Mouse (Mus musculus): ENCODE measurements around the gene Elobl. TPM values are rescaled to one million over a fixed set of nuclear protein-coding genes. Genes with fewer than 3 reads are reported as not detected.
"Not testable (repeated sequence)": the region's sequence is repeated elsewhere in the genome, so short reads cannot be mapped to it uniquely, and the experiment has no call there.

The Elobl gene
- total and polyA plus RNA-seq, 3 experiments: not detected

- no peak for TF ChIP-seq GATA2 (IDR thresholded peaks at IDR 0.05; ENCODE audit: borderline replicate concordance, low read depth, low read length)
- TF ChIP-seq CTCF (IDR thresholded peaks at IDR 0.05; ENCODE audit: low read depth, low read length): no peak
- TF ChIP-seq TAL1 (conservative IDR thresholded peaks at IDR 0.05; ENCODE audit: low read depth, low read length): no peak
- TF ChIP-seq POLR2AphosphoS5 (IDR thresholded peaks at IDR 0.05; ENCODE audit: insufficient replicate concordance, low read depth, low read length): no peak
- no peak for TF ChIP-seq GATA1 (IDR thresholded peaks at IDR 0.05; ENCODE audit: borderline replicate concordance, low read length)
- Histone ChIP-seq H3K4me3 (ENCODE audit: low read depth, low read length) (peak overlapping the region; percentile 100), H3K36me3 (replicated peaks) (peaks cover 44% of the 10 kb centered on the region), H3K27me3 (ENCODE audit: insufficient read depth, low read length) (no peaks in the 10 kb centered on the region), H3K9me3 (replicated peaks) (no peaks in the 10 kb centered on the region), H3K4me1 (ENCODE audit: insufficient read depth, low read depth, low read length) (peaks cover 68% of the 10 kb centered on the region)
- no peak for ATAC-seq (ENCODE audit: extremely low read depth, insufficient number of reproducible peaks, low FRiP score, poor library complexity, severe bottlenecking)
- DNase-seq (ENCODE audit: low spot score): no peak
Measured at GRCm38 (mm10) chr11:88999723-89000526, 33.2 kb upstream of the Elobl start.

GRCm38 (mm10) chr11:88998974-88999722 lies 32.4 kb upstream of the Elobl start, which contains the start of gene Trim25:
Gene Trim25 (plus strand): TSS chr11:88999376.
- H3K4me1 ChIP-seq (ENCODE audit: insufficient read depth, low read depth, low read length): peaks cover 67% of the 10 kb centered on the region
- no peaks in the 10 kb centered on the region for H3K9me3 ChIP-seq (replicated peaks)
- no peaks in the 10 kb centered on the region for H3K27me3 ChIP-seq (ENCODE audit: insufficient read depth, low read length)
- H3K36me3 ChIP-seq (replicated peaks): peaks cover 37% of the 10 kb centered on the region
- TF ChIP-seq GATA2 (IDR thresholded peaks at IDR 0.05; ENCODE audit: borderline replicate concordance, low read depth, low read length): no peak
- TF ChIP-seq CTCF (IDR thresholded peaks at IDR 0.05; ENCODE audit: low read depth, low read length): no peak
- TF ChIP-seq POLR2AphosphoS5 (IDR thresholded peaks at IDR 0.05; ENCODE audit: insufficient replicate concordance, low read depth, low read length): no peak
- TF ChIP-seq GATA1 (IDR thresholded peaks at IDR 0.05; ENCODE audit: borderline replicate concordance, low read length): no peak
- no peak for TF ChIP-seq TAL1 (conservative IDR thresholded peaks at IDR 0.05; ENCODE audit: low read depth, low read length)
- ATAC-seq (ENCODE audit: extremely low read depth, insufficient number of reproducible peaks, low FRiP score, poor library complexity, severe bottlenecking): peak; percentile 94
- peak; percentile 92 for DNase-seq (ENCODE audit: low spot score)
- H3K4me3 ChIP-seq (ENCODE audit: low read depth, low read length): peak within 1 kb of the TSS; percentile 100

GRCm38 (mm10) chr11:88998406-88998805 lies 31.7 kb upstream of the Elobl start:
- no peak for DNase-seq (ENCODE audit: low spot score)
- no peak for TF ChIP-seq GATA1 (IDR thresholded peaks at IDR 0.05; ENCODE audit: borderline replicate concordance, low read length)
- no peak for TF ChIP-seq TAL1 (conservative IDR thresholded peaks at IDR 0.05; ENCODE audit: low read depth, low read length)
- TF ChIP-seq GATA2 (IDR thresholded peaks at IDR 0.05; ENCODE audit: borderline replicate concordance, low read depth, low read length): no peak
- no peak for TF ChIP-seq POLR2AphosphoS5 (IDR thresholded peaks at IDR 0.05; ENCODE audit: insufficient replicate concordance, low read depth, low read length)
- no peak for TF ChIP-seq CTCF (IDR thresholded peaks at IDR 0.05; ENCODE audit: low read depth, low read length)
- peak overlapping the region; percentile 100; the same call in 1 of the 2 replicates for H3K4me3 ChIP-seq (ENCODE audit: low read depth, low read length)
- no peak for ATAC-seq (ENCODE audit: extremely low read depth, insufficient number of reproducible peaks, low FRiP score, poor library complexity, severe bottlenecking)
- peaks cover 29% of the 10 kb centered on the region for H3K36me3 ChIP-seq (replicated peaks)
- H3K9me3 ChIP-seq (replicated peaks): no peaks in the 10 kb centered on the region
- H3K27me3 ChIP-seq (ENCODE audit: insufficient read depth, low read length): no peaks in the 10 kb centered on the region
- peaks cover 68% of the 10 kb centered on the region for H3K4me1 ChIP-seq (ENCODE audit: insufficient read depth, low read depth, low read length)

GRCm38 (mm10) chr11:88997343-88997742 lies 30.6 kb upstream of the Elobl start:
- DNase-seq (ENCODE audit: low spot score); H3K4me3 ChIP-seq (ENCODE audit: low read depth, low read length); H3K27me3 ChIP-seq (ENCODE audit: insufficient read depth, low read length); ATAC-seq (ENCODE audit: extremely low read depth, insufficient number of reproducible peaks, low FRiP score, poor library complexity, severe bottlenecking); H3K9me3 ChIP-seq (replicated peaks): not testable (repeated sequence)
- peaks cover 58% of the 10 kb centered on the region for H3K4me1 ChIP-seq (ENCODE audit: insufficient read depth, low read depth, low read length)
- H3K36me3 ChIP-seq (replicated peaks): peaks cover 19% of the 10 kb centered on the region

- DNase-seq (ENCODE audit: low spot score): no peak
- peaks cover 50% of the 10 kb centered on the region for H3K4me1 ChIP-seq (ENCODE audit: insufficient read depth, low read depth, low read length)
Measured at GRCm38 (mm10) chr11:88996427-88996826, 29.7 kb upstream of the Elobl start.

GRCm38 (mm10) chr11:88995616-88996015 lies 28.9 kb upstream of the Elobl start:
- Histone ChIP-seq H3K4me3 (ENCODE audit: low read depth, low read length) (no peak overlapping the region), H3K36me3 (replicated peaks) (peaks cover 11% of the 10 kb centered on the region), H3K9me3 (replicated peaks) (no peaks in the 10 kb centered on the region), H3K27me3 (ENCODE audit: insufficient read depth, low read length) (no peaks in the 10 kb centered on the region), H3K4me1 (ENCODE audit: insufficient read depth, low read depth, low read length) (peaks cover 43% of the 10 kb centered on the region)
- TF ChIP-seq GATA1 (IDR thresholded peaks at IDR 0.05; ENCODE audit: borderline replicate concordance, low read length) (no peak), POLR2AphosphoS5 (IDR thresholded peaks at IDR 0.05; ENCODE audit: insufficient replicate concordance, low read depth, low read length) (no peak), TAL1 (conservative IDR thresholded peaks at IDR 0.05; ENCODE audit: low read depth, low read length) (no peak), GATA2 (IDR thresholded peaks at IDR 0.05; ENCODE audit: borderline replicate concordance, low read depth, low read length) (no peak), CTCF (IDR thresholded peaks at IDR 0.05; ENCODE audit: low read depth, low read length) (no peak)
- ATAC-seq (ENCODE audit: extremely low read depth, insufficient number of reproducible peaks, low FRiP score, poor library complexity, severe bottlenecking) (no peak), DNase-seq (ENCODE audit: low spot score) (no peak)

More at GRCm38 (mm10) chr11:88996427-88996826, 29.7 kb upstream of the Elobl start:
- no peak overlapping the region for H3K4me3 ChIP-seq (ENCODE audit: low read depth, low read length)
- no peaks in the 10 kb centered on the region for H3K27me3 ChIP-seq (ENCODE audit: insufficient read depth, low read length)
- TF ChIP-seq GATA1 (IDR thresholded peaks at IDR 0.05; ENCODE audit: borderline replicate concordance, low read length): no peak
- TF ChIP-seq CTCF (IDR thresholded peaks at IDR 0.05; ENCODE audit: low read depth, low read length): no peak
- TF ChIP-seq TAL1 (conservative IDR thresholded peaks at IDR 0.05; ENCODE audit: low read depth, low read length): no peak
- TF ChIP-seq GATA2 (IDR thresholded peaks at IDR 0.05; ENCODE audit: borderline replicate concordance, low read depth, low read length): no peak
- peaks cover 11% of the 10 kb centered on the region for H3K36me3 ChIP-seq (replicated peaks)
- no peaks in the 10 kb centered on the region for H3K9me3 ChIP-seq (replicated peaks)
- no peak for ATAC-seq (ENCODE audit: extremely low read depth, insufficient number of reproducible peaks, low FRiP score, poor library complexity, severe bottlenecking)
